Mouse (Mus musculus) right cerebral cortex, adult 2 months (tissue): ENCODE measurements around the gene Pex26.

ENCODE experiments used
- DNase-seq, 2 experiments: peaks; one replicate each; pipeline ENCODE4 v3.0.0; 2021 to 2022; ENCODE audit warnings: low spot score in 2 of 2

Gene Pex26

GRCm38 (mm10) chr6:121183414-121184173 is at the start of gene Pex26:
Gene Pex26, plus strand, starts transcription at chr6:121183667.
- peak; percentile 92 to 95 for DNase-seq

- no peak for DNase-seq
These were observed 49.2 kb upstream of the Pex26 start for GRCm38 (mm10) chr6:121134249-121134648.

GRCm38 (mm10) chr6:121134884-121135283 is 48.6 kb upstream of the Pex26 start:
- DNase-seq = no peak

GRCm38 (mm10) chr6:121137222-121137621 is 46.2 kb upstream of the Pex26 start:
- no peak for DNase-seq

- no peak for DNase-seq
These were observed 45.0 kb upstream of the Pex26 start for GRCm38 (mm10) chr6:121138338-121139040.

- DNase-seq = no peak
These were observed 44.2 kb upstream of the Pex26 start for GRCm38 (mm10) chr6:121139271-121139670.

GRCm38 (mm10) chr6:121142298-121142697 is 41.2 kb upstream of the Pex26 start:
- DNase-seq = no peak

- no peak for DNase-seq
These were observed 40.0 kb upstream of the Pex26 start for GRCm38 (mm10) chr6:121143439-121143838.

- peak in 1 of 2 experiments; percentile 20 for DNase-seq
These were observed 39.4 kb upstream of the Pex26 start for GRCm38 (mm10) chr6:121144066-121144465.

GRCm38 (mm10) chr6:121145010-121145604 is 38.4 kb upstream of the Pex26 start:
- no peak for DNase-seq

- no peak for DNase-seq
These were observed 37.6 kb upstream of the Pex26 start for GRCm38 (mm10) chr6:121145906-121146305.

- DNase-seq = no peak
These were observed 36.7 kb upstream of the Pex26 start for GRCm38 (mm10) chr6:121146798-121147197.

GRCm38 (mm10) chr6:121148360-121148759 is 35.1 kb upstream of the Pex26 start:
- DNase-seq = no peak

- no peak for DNase-seq
These were observed 34.0 kb upstream of the Pex26 start for GRCm38 (mm10) chr6:121149420-121149819.

- no peak for DNase-seq
These were observed 33.3 kb upstream of the Pex26 start for GRCm38 (mm10) chr6:121150126-121150525.

- no peak for DNase-seq
These were observed 31.7 kb upstream of the Pex26 start for GRCm38 (mm10) chr6:121151732-121152131.

- no peak for DNase-seq
These were observed 30.3 kb upstream of the Pex26 start for GRCm38 (mm10) chr6:121153177-121153576.

GRCm38 (mm10) chr6:121154451-121155300 is 28.8 kb upstream of the Pex26 start:
- peak; percentile 21 to 26 for DNase-seq

- no peak for DNase-seq
These were observed 27.4 kb upstream of the Pex26 start for GRCm38 (mm10) chr6:121156030-121156429.

GRCm38 (mm10) chr6:121159616-121160015 is 23.9 kb upstream of the Pex26 start:
- DNase-seq = no peak

- no peak for DNase-seq
These were observed 23.3 kb upstream of the Pex26 start for GRCm38 (mm10) chr6:121160126-121160525.

GRCm38 (mm10) chr6:121162616-121163015 is 20.9 kb upstream of the Pex26 start:
- DNase-seq = no peak
